Mouse (Mus musculus) testis, adult 2 months (tissue): ENCODE measurements around the gene Gm10961.

Source experiments
- CTCF ChIP-seq: fragments of 200-500 bp; IDR thresholded peaks from 2 replicates; pipeline ENCODE4 v1.5.1; 2012; ENCODE audit warnings: low read depth, mild to moderate bottlenecking, inconsistent platforms, low read length, moderate library complexity; ENCODE audit not compliant: control insufficient read depth, insufficient read depth, insufficient replicate concordance
- POLR2A ChIP-seq: fragments of 200-500 bp; IDR thresholded peaks from 2 replicates; pipeline ENCODE4 v1.6.1; 2012; ENCODE audit warnings: low read depth, mild to moderate bottlenecking, inconsistent platforms, low read length, moderate library complexity; ENCODE audit not compliant: control insufficient read depth

- TF ChIP-seq CTCF (no peak), POLR2A (no peak)
Measured at GRCm38 (mm10) chr3:107632786-107633185, 1.7 kb downstream of the Gm10961 start.
